Mouse (Mus musculus): Measurements from ENCODE around the gene Cdkn2d. TPM values are rescaled to one million over a fixed set of nuclear protein-coding genes. Genes with fewer than 3 reads are reported as not detected.
"Not testable (repeated sequence)": the region's sequence is repeated elsewhere in the genome, so short reads cannot be mapped to it uniquely, and the experiment has no call there.

The Cdkn2d gene
- polyA plus RNA-seq, 1 experiment from 2014 or later: 69.0 TPM

- H3K4me3 ChIP-seq: peak overlapping the region; percentile 79; the same call in 1 of the 2 replicates
- WGBS: 80% methylated on average over 5 of the region's 5 CpGs
- peaks cover 51% of the 10 kb centered on the region for H3K36me3 ChIP-seq
These were observed 24.3 kb downstream of the Cdkn2d start for GRCm38 (mm10) chr9:21266889-21267288.

DNA sequence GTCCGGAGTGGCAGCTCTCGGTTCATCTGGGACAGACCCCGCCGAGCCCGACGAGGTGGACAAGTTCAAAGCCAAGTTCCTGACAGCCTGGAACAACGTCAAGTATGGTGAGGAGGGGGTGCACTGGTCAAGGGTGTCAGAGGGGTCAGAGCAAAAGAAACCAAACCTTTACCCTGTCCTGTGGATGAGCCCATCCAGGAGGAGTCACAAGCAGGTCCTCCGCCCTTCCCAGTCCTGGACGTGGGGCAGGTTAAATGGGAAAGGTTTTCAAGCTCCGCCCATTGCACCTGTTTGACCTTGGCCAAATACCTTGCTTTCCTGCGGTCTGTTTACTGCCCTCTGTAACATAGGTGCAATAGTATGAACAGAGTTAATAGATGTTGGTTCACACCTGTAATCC, 25.6 kb downstream of the Cdkn2d start:
- Histone ChIP-seq H3K9me3 (no peaks in the 10 kb centered on the region), H3K4me3 (peak overlapping the region; percentile 79), H3K36me3 (peaks cover 39% of the 10 kb centered on the region), H3K27ac (peak overlapping the region; percentile 91), H3K4me1 (peaks cover 29% of the 10 kb centered on the region), H3K27me3 (ENCODE audit: insufficient read depth, poor library complexity, severe bottlenecking) (0 out of 2 replicates have a peak, but pooled peaks cover 2% of the 10 kb centered on the region)
- DNase-seq (ENCODE audit: low spot score): no peak
- WGBS: 8% methylated on average over 11 of the region's 11 CpGs

More at GRCm38 (mm10) chr9:21266889-21267288, 24.3 kb downstream of the Cdkn2d start:
- H3K4me1 ChIP-seq: peaks cover 29% of the 10 kb centered on the region
- H3K27me3 ChIP-seq (ENCODE audit: insufficient read depth, poor library complexity, severe bottlenecking): no peaks in the 10 kb centered on the region
- no peaks in the 10 kb centered on the region for H3K9me3 ChIP-seq
- no peak for DNase-seq (ENCODE audit: low spot score)
- H3K27ac ChIP-seq: no peak overlapping the region

- under 1% methylated on average over 49 of the region's 49 CpGs for WGBS
- peaks cover 29% of the 10 kb centered on the region for H3K4me1 ChIP-seq
- H3K27me3 ChIP-seq (ENCODE audit: insufficient read depth, poor library complexity, severe bottlenecking): 0 out of 2 replicates have a peak, but pooled peaks cover 6% of the 10 kb centered on the region
- peak; percentile 100 for DNase-seq (ENCODE audit: low spot score)
- peak within 1 kb of the TSS; percentile 91 for H3K27ac ChIP-seq
- no peaks in the 10 kb centered on the region for H3K9me3 ChIP-seq
- H3K36me3 ChIP-seq: peaks cover 33% of the 10 kb centered on the region
- peak within 1 kb of the TSS; percentile 79 for H3K4me3 ChIP-seq
These were observed 26.1 kb downstream of the Cdkn2d start, which contains the start of gene Atg4d for GRCm38 (mm10) chr9:21265000-21265561. Atg4d (plus strand) TSS chr9:21265293.

DNA sequence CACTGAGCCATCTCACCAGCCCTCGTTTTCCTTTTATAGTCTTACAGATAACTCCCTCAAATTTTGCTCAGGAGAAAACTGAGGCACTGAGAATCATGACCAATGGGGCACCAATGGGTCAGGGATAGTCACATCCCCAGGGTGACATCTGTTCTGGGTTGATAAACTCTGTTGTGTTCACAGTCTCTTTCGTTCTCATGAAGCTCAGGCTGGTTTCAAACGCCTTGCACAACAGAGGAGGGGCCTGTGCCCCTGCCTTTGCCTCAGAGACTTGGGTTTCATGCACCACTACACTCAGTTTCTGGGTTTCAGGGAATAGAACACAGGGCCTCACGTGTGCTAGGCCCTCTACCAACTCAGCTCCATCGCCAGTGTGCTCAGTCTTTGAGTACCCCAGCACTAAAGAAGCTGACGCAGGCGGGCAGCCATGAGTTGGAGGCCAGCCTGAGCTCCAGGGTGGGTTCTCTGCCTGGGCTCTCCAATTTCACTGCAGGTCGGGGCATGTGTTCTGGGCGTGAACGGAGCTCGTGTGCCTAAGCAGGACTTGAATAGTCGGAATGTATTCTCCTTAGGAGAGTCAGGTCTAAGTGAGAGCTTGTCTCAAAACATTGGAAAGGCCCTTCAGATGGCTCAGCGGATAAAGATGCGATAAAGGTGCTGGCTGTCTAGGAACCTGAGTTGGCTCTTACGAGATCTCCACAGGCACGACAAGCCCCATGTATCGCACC, 26.8 kb downstream of the Cdkn2d start:
- DNase-seq (ENCODE audit: low spot score): no peak
- peaks cover 28% of the 10 kb centered on the region for H3K36me3 ChIP-seq
- no peaks in the 10 kb centered on the region for H3K9me3 ChIP-seq
- peak overlapping the region; percentile 91 for H3K27ac ChIP-seq
- peaks cover 29% of the 10 kb centered on the region for H3K4me1 ChIP-seq
- H3K27me3 ChIP-seq (ENCODE audit: insufficient read depth, poor library complexity, severe bottlenecking): 0 out of 2 replicates have a peak, but pooled peaks cover 9% of the 10 kb centered on the region
- H3K4me3 ChIP-seq: peak overlapping the region; percentile 79
- 16% methylated on average over 17 of the region's 17 CpGs for WGBS

GRCm38 (mm10) chr9:21261831-21262230, 29.4 kb downstream of the Cdkn2d start:
- no peak overlapping the region for H3K27ac ChIP-seq
- H3K9me3 ChIP-seq: no peaks in the 10 kb centered on the region
- no peak overlapping the region for H3K4me3 ChIP-seq
- H3K4me1 ChIP-seq: peaks cover 22% of the 10 kb centered on the region
- 0 out of 2 replicates have a peak, but pooled peaks cover 10% of the 10 kb centered on the region for H3K27me3 ChIP-seq (ENCODE audit: insufficient read depth, poor library complexity, severe bottlenecking)
- peaks cover 4% of the 10 kb centered on the region; the same call in 1 of the 2 replicates for H3K36me3 ChIP-seq
- 59% methylated on average over 2 of the region's 2 CpGs for WGBS
- no peak for DNase-seq (ENCODE audit: low spot score)

- no peak overlapping the region for H3K4me3 ChIP-seq
- no peaks in the 10 kb centered on the region for H3K9me3 ChIP-seq
- DNase-seq (ENCODE audit: low spot score): no peak
- H3K27me3 ChIP-seq (ENCODE audit: insufficient read depth, poor library complexity, severe bottlenecking): 0 out of 2 replicates have a peak, but pooled peaks cover 10% of the 10 kb centered on the region
- no peak overlapping the region for H3K27ac ChIP-seq
- peaks cover 9% of the 10 kb centered on the region for H3K4me1 ChIP-seq
- 68% methylated on average over 6 of the region's 6 CpGs for WGBS
- no peaks in the 10 kb centered on the region for H3K36me3 ChIP-seq
These were observed 30.6 kb downstream of the Cdkn2d start for GRCm38 (mm10) chr9:21260491-21261040.

- H3K4me3 ChIP-seq; H3K4me1 ChIP-seq; H3K27ac ChIP-seq; DNase-seq (ENCODE audit: low spot score); H3K9me3 ChIP-seq; H3K36me3 ChIP-seq: not testable (repeated sequence)
- H3K27me3 ChIP-seq (ENCODE audit: insufficient read depth, poor library complexity, severe bottlenecking): peaks cover 23% of the 10 kb centered on the region
- WGBS: 66% methylated on average over 4 of the region's 4 CpGs
These were observed 34.9 kb downstream of the Cdkn2d start for GRCm38 (mm10) chr9:21256349-21256748.

DNA sequence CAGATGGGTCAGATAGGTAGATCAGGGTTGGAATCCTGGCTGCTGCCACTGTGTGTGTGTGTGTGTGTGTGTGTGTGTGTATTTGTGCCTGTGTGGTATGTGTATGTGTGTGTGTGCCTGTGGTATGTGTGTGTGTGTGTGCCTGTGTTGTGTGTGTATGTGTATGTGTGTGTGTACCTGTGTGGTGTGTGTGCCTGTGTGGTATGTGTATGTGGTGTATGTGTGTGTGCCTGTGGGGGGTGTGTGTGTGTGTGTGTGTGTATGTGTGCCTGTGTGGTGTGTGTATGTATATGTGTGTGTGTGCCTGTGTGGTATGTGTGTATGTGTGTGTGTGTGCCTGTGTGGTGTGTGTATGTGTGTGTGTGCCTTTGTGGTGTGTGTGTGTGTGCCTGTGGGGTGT, 36.5 kb downstream of the Cdkn2d start:
- Histone ChIP-seq H3K4me3 (no peak overlapping the region), H3K9me3 (no peaks in the 10 kb centered on the region), H3K4me1 (peaks cover 12% of the 10 kb centered on the region), H3K36me3 (no peaks in the 10 kb centered on the region), H3K27ac (no peak overlapping the region), H3K27me3 (ENCODE audit: insufficient read depth, poor library complexity, severe bottlenecking) (peaks cover 33% of the 10 kb centered on the region)
- no peak for DNase-seq (ENCODE audit: low spot score)

DNA sequence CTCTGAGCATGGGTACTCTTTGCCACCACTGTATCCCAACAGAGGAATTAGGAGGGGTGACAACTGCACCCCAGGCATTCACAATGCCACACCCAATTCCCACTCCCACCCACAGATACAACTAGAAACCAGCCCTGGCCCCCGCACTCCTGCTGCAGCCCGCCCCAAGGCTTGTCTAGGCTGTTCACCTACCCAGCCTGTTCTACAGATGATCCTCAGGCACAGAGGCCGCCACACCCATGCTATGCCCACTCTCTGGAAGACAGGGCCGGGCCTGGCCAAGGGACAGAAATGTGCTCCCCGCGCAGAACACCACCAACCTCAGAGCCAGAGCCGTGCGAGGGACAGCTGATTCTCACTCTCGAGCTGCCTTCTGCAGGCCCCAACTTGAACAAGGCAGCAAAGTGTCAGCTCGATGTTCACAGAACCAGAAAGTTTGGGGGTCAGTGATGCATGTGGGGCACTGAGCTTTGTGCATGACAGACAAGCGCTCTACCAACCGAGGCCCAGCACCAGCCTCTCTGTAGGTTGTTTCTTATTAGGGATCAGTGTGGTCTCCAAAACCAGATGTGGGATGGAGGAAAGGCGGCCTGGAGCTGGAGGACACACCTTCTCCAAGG, 40.0 kb downstream of the Cdkn2d start:
- DNase-seq (ENCODE audit: low spot score): no peak
- Histone ChIP-seq H3K9me3 (no peaks in the 10 kb centered on the region), H3K27me3 (ENCODE audit: insufficient read depth, poor library complexity, severe bottlenecking) (peaks cover 64% of the 10 kb centered on the region), H3K27ac (no peak overlapping the region), H3K4me1 (peaks cover 24% of the 10 kb centered on the region), H3K36me3 (no peaks in the 10 kb centered on the region), H3K4me3 (no peak overlapping the region)
- 44% methylated on average over 13 of the region's 13 CpGs for WGBS

GRCm38 (mm10) chr9:21250509-21250908, 40.7 kb downstream of the Cdkn2d start:
- Histone ChIP-seq H3K27ac (no peak overlapping the region), H3K27me3 (ENCODE audit: insufficient read depth, poor library complexity, severe bottlenecking) (peaks cover 71% of the 10 kb centered on the region), H3K36me3 (no peaks in the 10 kb centered on the region), H3K4me3 (no peak overlapping the region), H3K4me1 (peaks cover 24% of the 10 kb centered on the region), H3K9me3 (no peaks in the 10 kb centered on the region)
- WGBS: 41% methylated on average over 2 of the region's 2 CpGs
- DNase-seq (ENCODE audit: low spot score): no peak

- no peak for DNase-seq (ENCODE audit: low spot score)
- WGBS: 14% methylated on average over 17 of the region's 17 CpGs
- Histone ChIP-seq H3K27me3 (ENCODE audit: insufficient read depth, poor library complexity, severe bottlenecking) (peaks cover 77% of the 10 kb centered on the region), H3K27ac (no peak overlapping the region), H3K36me3 (no peaks in the 10 kb centered on the region), H3K4me1 (peaks cover 28% of the 10 kb centered on the region), H3K9me3 (no peaks in the 10 kb centered on the region), H3K4me3 (peak overlapping the region; percentile 27; the same call in 1 of the 2 replicates)
These were observed 41.3 kb downstream of the Cdkn2d start for GRCm38 (mm10) chr9:21249629-21250508.

DNA sequence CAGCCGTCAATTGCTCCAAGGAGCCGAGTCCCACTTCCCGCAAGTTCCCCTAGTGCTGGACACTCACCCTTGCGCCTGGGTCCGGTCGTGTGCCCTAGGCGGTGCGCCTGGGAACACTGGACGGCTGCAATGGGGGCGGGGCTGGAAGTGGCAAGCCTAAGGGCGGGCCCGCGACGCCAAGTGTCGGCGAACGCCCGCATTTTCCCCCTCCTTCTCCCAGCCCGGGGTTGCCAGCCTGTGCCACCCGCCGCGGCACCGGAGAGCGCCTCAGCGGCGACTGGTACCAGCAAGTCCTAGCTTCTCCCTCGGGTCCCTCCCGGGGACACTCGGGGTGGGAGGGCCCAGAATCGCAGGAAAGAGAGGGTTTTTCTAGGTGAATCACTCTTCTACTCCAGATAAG, 42.9 kb downstream of the Cdkn2d start, which contains the start of gene S1pr5:
S1pr5 (minus strand) TSS at position 118 of the 400 bp plus-strand sequence.
- Histone ChIP-seq H3K4me3 (peak within 1 kb of the TSS; percentile 56), H3K27me3 (ENCODE audit: insufficient read depth, poor library complexity, severe bottlenecking) (peaks cover 93% of the 10 kb centered on the region), H3K36me3 (no peaks in the 10 kb centered on the region), H3K9me3 (no peaks in the 10 kb centered on the region), H3K4me1 (peaks cover 41% of the 10 kb centered on the region), H3K27ac (no peak within 1 kb of the TSS)
- 2% methylated on average over 30 of the region's 30 CpGs for WGBS
- DNase-seq (ENCODE audit: low spot score): no peak
